Mouse (Mus musculus): ENCODE results near the gene Clca3a2.
"Not testable (repeated sequence)": the region's sequence is repeated elsewhere in the genome, so short reads cannot be mapped to it uniquely, and the experiment has no call there.

Gene Clca3a2

DNA sequence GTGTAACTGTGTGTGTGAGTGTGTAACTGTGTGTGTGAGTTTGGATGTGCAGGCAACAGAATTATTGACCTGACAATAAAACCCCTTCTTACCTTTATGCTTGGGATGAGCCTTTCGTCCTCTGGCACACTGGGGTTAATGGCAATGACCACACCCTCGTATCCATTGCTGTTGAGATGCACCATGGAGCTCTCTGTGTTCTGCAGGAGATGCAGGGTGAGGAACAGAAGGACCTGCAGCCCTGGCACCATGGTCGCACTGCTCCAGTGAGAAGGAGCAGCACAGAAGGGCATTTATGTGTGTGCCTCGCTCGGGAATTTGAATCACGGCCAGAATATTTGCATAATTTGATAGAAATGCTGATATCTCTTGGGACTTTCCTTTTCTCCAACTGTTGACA lies at the start of gene Clca3a2:
TSS of gene Clca3a2 (minus strand) at position 276 of the 400 bp plus-strand sequence.
- DNase-seq: not testable (repeated sequence)

DNA sequence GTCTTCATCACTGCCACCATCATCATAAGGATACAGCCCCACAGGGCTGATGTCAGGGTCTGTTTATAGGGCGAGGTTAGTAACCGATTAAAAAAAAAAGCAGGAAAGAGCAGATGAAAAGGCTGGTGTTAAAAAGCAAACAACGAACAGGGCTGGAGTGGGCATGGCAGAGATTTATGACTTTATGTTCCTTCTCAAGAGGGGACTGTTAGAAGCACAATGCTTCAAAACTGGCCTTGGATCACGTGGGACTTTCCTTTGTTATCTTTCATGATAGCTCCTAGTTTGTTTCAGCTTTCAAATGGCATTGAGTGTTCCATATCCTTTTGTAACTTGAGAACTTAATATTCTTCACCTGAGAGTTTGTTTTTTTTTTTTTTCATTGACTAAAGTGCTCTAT lies 30.3 kb upstream of the Clca3a2 start:
- no peak for DNase-seq

DNA sequence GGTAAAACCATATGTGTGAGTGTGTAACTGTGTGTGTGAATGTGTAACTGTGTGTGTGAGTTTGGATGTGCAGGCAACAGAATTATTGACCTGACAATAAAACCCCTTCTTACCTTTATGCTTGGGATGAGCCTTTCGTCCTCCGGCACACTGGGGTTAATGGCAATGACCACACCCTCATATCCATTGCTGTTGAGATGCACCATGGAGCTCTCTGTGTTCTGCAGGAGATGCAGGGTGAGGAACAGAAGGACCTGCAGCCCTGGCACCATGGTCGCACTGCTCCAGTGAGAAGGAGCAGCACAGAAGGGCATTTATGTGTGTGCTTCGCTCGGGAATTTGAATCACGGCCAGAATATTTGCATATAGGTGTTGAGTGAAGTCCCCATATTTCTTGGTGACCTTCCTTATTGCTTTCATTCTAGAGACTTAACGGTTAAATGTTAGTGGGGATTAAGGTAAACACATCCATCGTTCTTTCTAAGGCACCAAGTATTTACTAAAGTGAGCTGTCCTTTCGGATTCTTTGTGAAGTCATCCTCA lies 29.8 kb upstream of the Clca3a2 start, which contains the start of gene Clca3b:
TSS of gene Clca3b (minus strand) at position 344 of the 543 bp plus-strand sequence.
- not testable (repeated sequence) for DNase-seq

- no peak for DNase-seq
Observed at GRCm38 (mm10) chr3:144827257-144827656, 8.0 kb upstream of the Clca3a2 start.

- peak; percentile 82 for DNase-seq
Observed at GRCm38 (mm10) chr3:144825151-144825550, 5.9 kb upstream of the Clca3a2 start.

GRCm38 (mm10) chr3:144823331-144823730 lies 4.0 kb upstream of the Clca3a2 start:
- no peak for DNase-seq

DNA sequence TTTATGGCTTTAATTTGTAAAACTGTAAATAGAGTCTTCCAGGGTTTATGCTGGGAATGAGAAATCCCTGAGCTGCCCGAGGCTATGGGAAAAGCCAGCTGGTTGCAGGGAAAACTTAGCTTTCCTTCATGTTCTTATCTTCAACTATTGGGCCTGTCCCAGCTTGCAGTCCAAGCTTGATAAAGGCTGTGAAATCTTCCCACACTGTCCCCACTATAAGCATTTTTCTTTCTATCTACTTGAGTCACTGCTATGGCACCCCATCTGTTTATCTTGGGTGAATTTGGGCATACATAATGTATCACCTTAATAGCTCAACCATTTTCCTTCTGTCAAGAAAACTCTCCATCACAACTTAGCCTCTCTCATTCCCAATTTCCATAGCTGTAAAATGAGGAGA lies 1.3 kb upstream of the Clca3a2 start:
- no peak for DNase-seq

DNA sequence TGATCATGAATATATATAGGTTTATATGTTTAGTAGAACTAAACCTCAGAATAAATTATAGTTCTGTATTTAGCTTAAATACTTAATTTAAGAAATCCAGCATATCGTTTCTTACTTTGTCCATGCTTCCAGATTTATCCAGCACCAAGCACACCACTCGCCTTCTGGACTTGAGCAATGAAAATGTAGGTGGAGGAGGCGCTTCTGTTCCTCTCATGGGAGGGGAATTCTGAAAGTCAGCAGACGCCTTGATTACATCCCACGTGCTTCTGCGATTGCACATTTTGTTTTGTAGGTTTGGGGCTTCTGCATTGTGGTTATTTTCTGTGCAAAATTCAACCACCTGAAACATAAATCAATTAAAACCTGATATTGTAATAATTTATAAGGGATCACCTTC lies 6.0 kb downstream of the Clca3a2 start:
- not testable (repeated sequence) for DNase-seq

GRCm38 (mm10) chr3:144811821-144812220 lies 7.5 kb downstream of the Clca3a2 start:
- no peak for DNase-seq

DNA sequence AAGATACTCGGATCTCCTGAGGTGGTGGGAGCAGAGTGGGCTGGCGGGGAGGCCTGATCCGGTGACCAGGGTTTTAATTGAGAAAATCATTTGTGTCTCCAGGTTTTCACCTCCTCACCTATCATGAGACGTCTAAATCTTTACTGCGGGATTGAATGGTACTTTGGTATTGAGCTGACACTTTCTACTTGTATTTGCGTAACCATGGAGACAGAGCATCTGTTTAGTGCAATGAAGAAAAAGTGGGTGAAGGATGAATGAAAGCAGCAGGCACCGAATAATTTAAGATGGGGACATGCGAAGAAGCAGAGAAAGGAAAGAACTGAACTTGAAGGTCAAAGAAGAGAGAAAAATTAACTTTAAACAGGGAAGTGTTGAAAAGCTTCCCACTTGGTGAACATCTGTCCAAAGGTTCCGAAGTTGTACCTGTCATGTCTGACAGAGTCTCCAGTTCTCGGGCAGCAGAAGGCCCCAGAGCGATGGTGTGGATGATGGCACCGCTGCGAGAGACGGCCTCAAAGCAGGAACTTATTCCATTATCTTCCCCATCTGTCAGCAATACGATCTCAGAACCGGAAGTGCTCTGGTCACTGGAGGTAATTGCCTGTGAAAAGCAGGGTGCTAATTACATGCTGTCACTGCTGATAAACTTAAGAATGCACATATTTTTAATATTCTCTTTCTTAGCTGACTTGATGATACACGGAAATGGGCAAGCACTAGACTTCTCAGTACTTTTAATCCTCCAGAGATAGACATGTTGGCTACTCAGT lies 11.0 kb downstream of the Clca3a2 start:
- DNase-seq: not testable (repeated sequence)

DNA sequence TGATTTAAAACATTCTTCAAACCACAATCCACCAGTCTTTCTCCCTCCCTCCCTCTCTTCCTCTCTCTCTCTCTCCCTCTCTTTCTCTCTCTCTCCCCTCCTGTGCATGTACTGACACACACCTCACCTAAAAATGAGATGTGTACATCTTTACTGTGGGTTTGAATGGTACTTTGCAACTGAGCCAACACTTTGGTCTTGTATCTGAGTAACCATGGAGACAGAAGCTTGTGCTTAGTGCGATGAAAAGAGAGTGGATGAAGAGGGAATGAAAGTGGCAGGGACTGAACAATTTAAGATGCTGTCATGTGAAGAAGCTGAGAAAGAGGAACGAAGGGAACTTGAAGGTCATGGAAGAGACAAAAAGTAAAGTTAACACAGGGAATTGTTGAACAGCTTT lies 12.7 kb downstream of the Clca3a2 start:
- DNase-seq: not testable (repeated sequence)

- peak; percentile 35 for DNase-seq
Observed at GRCm38 (mm10) chr3:144801861-144802260, 17.4 kb downstream of the Clca3a2 start.

- no peak for DNase-seq
Observed at GRCm38 (mm10) chr3:144785181-144786148, 33.8 kb downstream of the Clca3a2 start.

GRCm38 (mm10) chr3:144765161-144765560 lies 54.1 kb downstream of the Clca3a2 start:
- no peak for DNase-seq

DNA sequence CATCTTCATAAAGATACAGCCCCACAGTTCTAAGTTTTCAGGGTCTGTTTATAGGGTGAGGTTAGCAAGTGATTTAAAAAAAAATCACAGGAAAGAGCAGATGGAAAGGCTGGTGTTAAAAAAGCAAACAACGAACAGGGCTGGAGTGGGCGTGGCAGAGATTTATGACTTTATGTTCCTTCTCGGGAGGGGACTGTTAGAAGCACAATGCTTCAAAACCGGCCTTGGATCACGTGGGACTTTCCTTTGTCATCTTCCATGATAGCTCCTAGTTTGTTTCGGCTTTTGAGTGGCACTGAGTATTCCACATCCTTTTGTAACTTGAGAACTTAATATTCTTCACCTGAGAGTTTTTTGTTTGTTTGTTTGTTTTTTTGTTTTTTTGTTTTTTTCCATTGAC lies 57.8 kb downstream of the Clca3a2 start:
- no peak for DNase-seq

GRCm38 (mm10) chr3:144760592-144761309 lies 58.5 kb downstream of the Clca3a2 start, which contains the start of gene Clca3a1:
Gene Clca3a1, minus strand, starts transcription at chr3:144760977.
- peak; percentile 11 for DNase-seq

DNA sequence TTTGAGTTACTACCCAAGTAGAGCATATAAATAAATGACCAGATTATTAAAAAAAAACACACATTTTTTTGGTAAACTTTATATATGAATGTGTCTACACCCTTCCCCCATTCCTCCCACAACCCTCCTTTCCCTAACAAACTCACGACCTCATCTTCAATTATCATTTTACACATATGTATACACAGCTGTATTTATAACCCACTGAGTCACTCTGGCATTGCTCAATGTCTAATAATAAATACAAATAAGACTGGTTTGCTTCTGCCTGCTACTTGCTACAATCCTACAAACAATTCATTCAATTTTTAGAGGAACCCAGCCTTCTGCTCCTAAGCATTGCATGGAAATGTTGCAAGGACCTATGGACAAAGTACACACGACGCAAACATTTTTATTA lies 59.6 kb downstream of the Clca3a2 start:
- no peak for DNase-seq

DNA sequence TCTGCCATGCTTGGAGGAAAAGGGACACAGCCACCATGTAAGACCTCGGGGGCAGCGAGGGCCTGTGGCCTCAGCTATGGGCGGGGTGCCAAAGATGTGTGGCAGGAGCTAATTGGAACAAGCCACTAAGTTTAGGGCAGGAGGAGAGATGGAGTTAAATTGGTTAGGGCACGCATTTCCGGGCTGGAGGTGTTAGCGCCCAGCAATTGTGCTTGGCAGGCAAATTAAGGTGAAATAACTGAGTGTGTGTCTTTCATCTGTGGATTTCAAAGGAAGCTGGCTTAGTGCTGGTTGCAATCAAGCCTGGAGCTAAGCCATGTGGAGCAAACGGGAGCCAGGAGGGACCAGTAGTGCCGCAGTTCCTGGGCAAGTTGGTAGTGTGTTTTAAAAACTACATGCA lies 63.2 kb downstream of the Clca3a2 start:
- DNase-seq: not testable (repeated sequence)

DNA sequence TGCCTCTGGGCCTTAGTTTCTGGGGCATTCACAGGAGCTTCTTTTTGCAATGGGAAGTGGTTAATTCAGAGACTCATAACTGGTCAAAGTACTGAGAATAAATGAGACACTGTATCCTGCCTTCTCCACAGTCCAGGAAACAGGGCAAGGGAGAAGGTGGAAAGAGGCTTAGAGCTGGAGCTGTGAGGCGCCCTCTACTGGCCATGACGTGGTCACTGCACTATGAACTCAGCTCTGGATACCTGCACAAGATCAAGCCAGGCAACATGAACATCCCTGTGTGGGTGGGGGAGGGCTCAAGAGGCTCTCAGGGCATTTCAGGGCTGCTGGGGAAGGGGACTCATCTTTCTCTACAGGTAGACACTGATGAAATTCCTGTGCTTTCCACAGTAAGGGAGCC lies 66.2 kb downstream of the Clca3a2 start:
- DNase-seq: peak; percentile 39

DNA sequence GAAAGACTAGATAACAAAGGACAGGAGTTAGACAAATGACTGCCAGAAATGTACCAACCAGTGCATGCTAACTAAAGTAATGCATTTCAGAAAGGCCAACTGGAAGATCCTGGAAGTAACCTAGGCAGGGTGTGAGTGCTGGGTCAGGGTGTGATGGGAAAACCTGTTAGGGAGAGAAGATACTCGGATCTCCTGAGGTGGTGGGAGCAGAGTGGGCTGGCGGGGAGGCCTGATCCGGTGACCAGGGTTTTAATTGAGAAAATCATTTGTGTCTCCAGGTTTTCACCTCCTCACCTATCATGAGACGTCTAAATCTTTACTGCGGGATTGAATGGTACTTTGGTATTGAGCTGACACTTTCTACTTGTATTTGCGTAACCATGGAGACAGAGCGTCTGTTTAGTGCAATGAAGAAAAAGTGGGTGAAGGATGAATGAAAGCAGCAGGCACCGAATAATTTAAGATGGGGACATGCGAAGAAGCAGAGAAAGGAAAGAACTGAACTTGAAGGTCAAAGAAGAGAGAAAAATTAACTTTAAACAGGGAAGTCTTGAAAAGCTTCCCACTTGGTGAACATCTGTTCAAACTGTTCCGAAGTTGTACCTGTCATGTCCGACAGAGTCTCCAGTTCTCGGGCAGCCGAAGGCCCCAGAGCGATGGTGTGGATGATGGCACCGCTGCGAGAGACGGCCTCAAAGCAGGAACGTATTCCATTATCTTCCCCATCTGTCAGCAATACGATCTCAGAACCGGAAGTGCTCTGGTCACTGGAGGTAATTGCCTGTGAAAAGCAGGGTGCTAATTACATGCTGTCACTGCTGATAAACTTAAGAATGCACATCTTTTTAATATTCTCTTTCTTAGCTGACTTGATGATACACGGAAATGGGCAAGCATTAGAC lies 70.0 kb downstream of the Clca3a2 start:
- not testable (repeated sequence) for DNase-seq

GRCm38 (mm10) chr3:144747706-144748105 lies 71.6 kb downstream of the Clca3a2 start:
- not testable (repeated sequence) for DNase-seq
